Mouse (Mus musculus): ENCODE measurements around the gene Flt1. TPM values are rescaled to one million over a fixed set of nuclear protein-coding genes. Genes with fewer than 3 reads are reported as not detected.

Flt1 gene
- total RNA-seq, 2 experiments from 2014 or later, result 2.5 TPM

DNA sequence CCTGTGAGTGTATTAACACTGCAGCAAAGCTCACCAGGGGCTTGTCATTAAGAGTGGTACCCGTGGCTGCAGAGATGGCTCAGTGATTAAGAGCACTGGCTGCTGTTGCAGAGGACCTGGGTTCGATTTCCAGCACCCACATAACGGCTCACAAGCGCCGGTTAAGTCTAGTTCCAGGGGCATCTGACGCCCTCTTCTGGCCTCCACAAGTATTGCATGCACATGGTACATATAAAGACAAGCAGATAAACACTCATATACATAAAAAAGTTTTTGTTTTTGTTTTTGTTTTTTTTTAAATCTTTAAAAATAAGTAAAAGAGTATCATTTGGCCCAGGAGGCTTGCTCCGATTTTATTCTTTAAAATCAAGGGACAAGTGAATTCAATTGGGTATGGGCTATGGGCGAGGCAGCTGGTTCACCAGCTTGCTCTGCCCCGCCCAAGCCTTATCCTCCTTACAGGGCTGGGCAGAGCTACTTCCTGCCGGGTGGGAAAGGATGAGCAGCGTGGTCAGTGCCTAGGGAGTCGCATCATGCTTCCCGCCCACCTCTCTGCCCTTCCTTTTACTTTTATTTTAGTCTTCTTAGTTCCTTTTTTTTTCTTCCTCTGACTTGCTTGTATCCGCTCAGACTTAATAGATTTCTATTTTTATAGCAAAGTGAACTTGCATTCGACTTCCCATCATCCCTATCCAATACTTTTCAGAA, 57.0 kb downstream of the Flt1 start:
- peak; percentile 39; the same call in 1 of the 2 replicates for ATAC-seq (replicated peaks; ENCODE audit: poor library complexity)

DNA sequence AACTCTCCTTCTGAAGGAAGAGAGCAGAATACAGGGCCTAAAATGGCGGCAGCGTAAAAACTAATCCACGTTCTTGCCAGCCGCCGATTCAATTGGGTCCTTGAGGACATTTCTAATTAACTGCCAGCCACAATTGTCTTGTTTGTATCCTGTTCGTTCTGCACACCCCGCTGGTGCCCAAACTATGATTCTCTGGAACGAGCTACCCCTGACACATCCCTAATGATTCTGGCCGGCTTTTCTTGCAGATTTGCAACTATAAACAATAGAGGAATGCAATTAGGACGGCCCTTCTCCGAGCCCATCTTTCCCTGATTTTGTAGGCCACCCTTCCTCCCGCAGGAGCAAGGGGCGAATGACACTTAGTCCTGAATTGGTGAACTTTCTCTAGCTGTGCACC, 59.9 kb downstream of the Flt1 start:
- no peak for ATAC-seq (replicated peaks; ENCODE audit: poor library complexity)

DNA sequence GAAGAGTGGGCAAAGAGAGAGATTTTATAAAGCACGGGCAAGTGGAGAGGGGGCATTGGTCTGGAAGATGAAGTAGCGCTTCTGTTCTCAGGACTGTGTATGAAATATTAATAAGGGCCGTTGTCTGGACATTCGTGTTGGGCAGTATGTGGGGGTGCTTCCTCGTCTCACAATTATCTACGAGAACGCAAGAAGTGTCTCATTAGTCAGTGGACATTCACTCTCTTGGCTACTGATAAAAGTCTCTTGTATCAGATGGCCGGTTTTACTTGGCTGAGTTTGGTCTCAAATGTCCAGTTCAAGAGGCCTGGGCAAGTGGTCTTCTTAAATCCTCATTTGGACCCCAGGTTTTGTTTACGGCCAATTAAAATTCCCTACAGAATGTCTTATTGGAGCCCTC, 60.4 kb downstream of the Flt1 start:
- no peak for ATAC-seq (replicated peaks; ENCODE audit: poor library complexity)

DNA sequence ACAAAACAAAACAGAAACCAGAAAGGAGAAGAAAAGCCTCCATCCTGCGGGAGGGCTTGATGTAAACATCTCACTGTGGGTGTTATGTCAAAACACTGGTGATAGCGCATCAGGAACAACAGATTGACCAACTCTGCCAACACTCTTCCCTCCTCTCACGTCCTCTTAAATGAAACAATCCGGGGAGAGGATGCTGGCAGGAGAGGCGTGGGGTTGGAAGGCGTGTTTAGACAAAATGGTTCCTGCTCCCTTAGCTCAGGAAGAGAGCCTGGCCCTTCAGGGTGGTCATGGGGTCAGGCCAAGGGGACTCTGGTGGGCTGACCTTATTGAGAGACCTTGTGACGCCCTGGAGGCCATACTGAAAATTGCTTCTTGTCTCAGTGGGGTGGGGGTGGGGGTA, 65.9 kb downstream of the Flt1 start:
- peak; percentile 67 for ATAC-seq (replicated peaks; ENCODE audit: poor library complexity)

DNA sequence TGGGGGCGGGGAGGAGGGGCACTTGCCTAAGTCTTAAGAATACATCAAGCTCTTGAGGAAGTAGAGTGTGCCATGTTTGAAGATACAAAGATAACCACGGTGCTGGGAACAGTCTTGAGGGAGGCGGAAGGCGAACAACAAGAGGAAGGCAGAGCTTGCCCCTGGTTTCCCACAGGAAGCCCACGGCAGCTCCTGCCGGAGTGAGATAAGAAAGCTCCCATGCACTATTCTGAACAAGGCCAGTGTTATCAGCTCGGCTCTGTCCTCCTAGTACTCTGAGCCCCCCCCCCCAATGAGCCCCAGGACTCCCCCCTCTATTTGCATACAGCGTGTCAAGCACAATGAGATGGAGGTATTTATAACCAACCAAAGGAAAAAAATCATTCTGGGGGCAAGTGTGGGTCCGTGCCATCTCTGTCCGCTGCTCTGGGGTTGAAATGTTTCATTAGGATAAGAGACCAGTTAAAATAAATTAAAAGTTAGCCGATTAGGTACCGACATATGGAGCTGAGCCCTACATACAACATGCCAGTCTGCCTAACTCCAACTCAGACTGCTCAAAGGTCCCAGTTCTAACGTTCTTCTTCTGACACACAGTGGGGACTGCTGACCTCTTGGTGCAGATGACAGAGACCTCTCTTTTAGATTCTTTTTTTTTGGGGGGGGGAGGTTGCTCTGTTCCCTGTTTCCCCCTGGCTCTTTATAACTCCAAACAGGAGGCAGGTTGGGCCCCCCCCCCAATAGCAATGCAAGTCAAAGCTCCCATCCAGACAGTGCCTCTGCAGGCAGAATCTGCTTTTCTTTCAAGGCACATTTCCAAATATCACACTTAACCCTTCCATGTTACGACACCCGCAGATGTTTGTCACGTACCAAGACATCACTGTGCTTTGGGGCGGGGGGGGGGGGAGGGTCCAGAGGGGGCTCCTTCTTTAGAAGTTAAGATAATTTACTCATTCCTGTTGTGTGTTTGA, 67.6 kb downstream of the Flt1 start:
- peak; percentile 79 for ATAC-seq (replicated peaks; ENCODE audit: poor library complexity)

DNA sequence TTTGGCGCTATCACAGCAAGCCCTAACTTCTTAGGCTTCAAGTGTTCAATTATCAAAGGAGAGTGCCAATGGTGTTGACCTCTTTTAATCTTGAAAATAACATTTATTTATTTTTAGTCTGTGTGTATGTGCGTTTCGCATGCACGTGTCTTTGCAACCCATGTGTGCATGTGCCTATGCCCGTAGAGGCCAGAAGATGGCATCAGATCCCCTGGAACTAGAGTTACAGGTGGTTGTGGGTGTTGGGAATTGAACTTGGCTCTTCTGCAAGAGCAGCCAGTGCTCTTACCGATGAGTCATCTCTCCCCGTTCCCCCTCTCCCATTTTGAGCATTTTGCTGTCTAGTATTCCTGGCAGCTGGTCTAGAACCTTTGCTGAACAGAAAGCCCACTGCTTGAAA, 70.0 kb downstream of the Flt1 start:
- ATAC-seq (replicated peaks; ENCODE audit: poor library complexity), result no peak

DNA sequence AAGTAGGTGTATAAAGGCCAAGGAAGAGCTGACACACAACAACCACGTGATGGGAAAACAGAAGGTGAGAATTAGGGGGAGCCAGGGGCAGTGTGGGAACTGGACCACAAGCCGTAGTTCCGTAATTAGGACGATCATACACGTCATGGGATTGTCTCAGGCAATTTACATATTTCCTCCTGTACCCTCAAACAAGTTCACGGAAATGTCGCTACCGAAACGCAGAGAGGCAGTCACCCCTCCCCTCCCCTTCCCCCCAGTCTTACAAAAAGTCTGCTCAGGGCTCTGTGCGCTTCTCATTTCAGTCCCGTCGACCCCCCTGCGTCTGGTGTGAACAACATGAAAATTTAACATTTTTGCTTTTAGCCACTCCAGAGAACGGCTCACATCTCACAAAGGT, 74.6 kb downstream of the Flt1 start:
- ATAC-seq (replicated peaks; ENCODE audit: poor library complexity), result no peak

DNA sequence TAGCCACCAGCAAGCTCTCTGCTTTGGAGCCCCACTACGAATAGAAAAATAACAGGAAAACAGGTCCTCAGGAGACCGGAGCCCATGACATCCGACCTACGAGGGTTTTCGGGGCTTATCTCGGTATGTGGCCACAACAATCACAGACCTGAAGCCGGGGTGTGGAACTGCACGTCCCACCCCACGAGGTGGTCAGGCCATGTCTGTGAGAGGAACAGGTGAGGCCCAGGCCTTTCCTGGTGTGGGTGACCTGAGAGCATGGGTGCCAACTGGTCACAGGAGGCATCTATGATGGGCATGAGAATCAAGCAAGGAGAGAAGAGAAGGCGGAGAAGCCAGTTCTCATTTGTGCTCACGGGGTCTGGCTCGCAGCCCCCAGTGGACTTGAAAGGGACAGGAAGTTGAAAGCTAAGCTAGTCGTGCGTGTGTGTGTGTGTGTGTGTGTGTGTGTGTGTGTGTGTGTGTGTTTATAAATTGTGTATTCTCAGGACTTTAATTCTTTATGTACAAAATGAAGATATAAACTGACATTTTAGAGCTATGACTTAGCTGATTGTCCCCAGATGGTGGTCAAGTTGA, 79.4 kb downstream of the Flt1 start:
- ATAC-seq (replicated peaks; ENCODE audit: poor library complexity), result no peak

DNA sequence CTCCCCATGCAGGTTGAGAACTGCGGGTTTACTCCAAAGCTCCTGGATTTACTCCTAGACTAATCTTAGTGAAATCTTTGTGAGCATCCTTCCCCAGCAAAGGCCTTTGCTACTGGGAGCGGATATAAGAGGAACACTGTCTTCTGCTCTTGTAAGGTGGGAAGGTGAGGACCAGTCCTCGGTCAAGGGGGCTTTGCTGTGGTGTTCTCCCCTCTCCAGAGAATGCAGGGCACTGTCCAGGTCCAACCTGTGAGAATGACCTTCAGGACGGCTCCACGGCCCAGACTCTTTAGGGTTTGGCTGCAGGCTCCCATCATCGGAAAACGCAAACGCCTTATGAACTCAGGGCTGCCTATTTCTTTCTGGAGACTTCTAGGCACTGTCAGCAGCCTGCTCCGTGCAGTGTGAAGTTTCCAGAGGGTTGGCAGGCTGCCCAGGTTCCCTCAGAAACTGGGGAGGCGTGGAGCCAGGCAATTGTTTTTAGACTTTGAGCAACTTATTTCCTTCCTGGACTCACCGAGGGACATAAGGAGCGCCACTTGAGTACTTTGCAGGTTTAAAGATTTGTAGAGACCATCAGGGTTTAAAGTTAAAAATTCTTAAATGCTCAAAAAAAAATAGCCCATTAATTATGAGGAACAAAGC, 80.7 kb downstream of the Flt1 start:
- ATAC-seq (replicated peaks; ENCODE audit: poor library complexity), result 0 out of 2 replicates have a peak, but pooled peaks have one; percentile 20

DNA sequence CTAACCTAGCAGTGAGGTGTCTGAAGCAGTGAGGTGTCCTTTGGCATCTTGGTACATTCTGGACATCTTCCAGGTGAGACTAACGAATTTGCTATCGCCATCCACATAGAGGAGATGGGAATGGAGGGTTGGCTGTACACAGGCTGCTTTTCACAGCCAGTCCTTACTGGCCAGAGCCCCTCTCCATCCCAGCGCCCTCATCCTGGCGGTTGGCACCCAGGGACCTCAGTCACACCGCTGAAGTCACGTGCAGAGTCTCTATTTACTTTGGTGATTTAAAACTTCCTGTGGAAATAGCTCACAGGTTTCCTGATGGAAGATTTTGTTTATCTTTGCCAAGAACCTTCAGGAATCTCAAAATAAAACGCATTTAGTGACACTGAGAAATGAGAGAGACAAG, 84.4 kb downstream of the Flt1 start:
- ATAC-seq (replicated peaks; ENCODE audit: poor library complexity), result no peak

DNA sequence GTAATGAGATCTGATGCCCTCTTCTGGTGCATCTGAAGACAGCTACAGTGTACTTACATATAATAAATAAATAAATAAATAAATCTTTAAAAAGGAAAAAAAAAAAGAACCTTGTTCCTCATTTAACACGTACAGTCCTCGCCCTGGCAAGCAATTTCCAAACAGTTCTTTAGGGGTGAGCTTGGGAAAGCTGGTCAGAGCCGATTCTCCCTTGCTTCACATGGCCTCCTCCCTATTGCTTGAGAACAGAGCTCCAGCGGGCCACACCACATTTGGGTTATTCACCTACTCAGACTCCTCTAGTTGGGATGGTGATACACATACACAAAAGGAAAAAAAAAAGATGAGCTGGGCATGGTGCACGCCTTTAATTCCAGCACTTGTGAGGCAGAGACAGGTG, 85.9 kb downstream of the Flt1 start:
- 0 out of 2 replicates have a peak, but pooled peaks have one; percentile 46 for ATAC-seq (replicated peaks; ENCODE audit: poor library complexity)

DNA sequence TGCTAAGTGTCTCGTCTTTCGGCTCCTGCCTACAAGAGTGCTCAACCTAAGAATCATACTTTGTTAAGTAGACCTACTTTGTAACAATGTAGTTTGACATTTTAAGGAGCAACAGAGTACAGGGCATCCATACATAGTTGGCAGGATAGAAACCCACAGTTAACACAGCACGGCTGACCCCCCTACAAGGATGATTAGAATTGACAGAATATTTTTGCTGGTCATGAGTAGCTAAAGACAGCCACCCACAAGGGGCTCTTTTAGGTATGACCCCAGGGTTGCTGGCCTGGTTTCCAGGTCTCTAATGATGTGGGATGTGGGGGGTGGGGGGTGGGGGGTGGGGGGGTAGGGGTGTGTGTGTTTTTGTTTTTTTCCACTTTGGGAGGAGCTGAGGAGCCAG, 89.1 kb downstream of the Flt1 start:
- ATAC-seq (replicated peaks; ENCODE audit: poor library complexity), result no peak

DNA sequence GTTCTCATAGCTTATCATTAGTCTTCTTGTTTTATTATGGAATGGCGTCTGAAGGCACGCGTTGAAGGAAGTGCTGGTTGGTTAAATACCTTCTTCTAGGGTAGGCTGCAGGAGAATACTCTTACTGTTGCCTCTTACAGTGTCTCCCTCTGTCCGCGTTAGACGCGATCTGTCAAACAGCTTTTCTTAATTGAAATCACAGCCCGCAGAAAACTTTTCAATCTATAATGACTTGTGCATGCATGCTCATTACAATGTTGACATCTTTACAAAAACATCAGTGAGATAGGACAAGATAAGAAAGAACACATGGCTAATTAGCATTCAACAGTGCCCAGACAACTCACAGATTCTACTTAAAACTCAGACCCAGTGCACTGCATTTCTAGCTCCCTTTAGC, 89.9 kb downstream of the Flt1 start:
- no peak for ATAC-seq (replicated peaks; ENCODE audit: poor library complexity)

DNA sequence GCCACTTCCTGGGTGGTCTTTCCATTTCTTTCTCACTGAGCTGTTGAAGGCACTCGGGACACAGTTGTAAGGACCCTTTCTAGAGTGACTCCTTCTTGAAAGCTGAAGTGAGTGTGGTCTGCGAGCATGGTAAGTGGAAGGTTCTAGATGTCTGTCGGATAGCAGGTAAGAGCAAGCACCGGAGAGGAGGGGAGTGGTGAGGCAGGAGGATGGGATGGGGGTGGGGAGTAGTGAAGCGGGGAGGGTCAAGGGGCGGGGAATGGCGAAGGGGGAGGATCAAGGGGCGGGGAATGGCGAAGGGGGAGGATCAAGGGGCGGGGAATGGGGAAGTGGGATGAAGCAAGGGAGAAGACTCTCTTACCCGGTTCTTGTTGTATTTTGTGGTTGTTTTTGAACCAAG, 91.8 kb downstream of the Flt1 start:
- no peak for ATAC-seq (replicated peaks; ENCODE audit: poor library complexity)

DNA sequence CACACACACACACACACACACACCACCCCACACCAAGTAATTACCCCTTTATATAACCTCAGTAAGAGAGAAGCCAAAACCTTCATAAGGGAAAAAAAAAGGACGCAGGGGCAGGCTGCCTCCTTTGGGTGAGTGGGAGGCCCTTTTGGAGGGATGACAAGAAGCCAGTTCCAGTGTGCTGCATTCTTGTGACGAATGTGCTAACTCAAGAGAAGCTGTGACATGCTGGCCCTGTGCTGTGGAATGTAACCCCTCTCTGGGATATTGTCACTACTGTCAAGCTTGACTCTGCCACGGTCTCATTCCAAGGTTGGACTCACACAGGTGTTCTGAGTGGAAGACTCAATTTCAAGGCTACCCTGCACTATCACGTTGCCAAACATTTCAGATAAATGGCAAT, 93.1 kb downstream of the Flt1 start:
- no peak for ATAC-seq (replicated peaks; ENCODE audit: poor library complexity)

DNA sequence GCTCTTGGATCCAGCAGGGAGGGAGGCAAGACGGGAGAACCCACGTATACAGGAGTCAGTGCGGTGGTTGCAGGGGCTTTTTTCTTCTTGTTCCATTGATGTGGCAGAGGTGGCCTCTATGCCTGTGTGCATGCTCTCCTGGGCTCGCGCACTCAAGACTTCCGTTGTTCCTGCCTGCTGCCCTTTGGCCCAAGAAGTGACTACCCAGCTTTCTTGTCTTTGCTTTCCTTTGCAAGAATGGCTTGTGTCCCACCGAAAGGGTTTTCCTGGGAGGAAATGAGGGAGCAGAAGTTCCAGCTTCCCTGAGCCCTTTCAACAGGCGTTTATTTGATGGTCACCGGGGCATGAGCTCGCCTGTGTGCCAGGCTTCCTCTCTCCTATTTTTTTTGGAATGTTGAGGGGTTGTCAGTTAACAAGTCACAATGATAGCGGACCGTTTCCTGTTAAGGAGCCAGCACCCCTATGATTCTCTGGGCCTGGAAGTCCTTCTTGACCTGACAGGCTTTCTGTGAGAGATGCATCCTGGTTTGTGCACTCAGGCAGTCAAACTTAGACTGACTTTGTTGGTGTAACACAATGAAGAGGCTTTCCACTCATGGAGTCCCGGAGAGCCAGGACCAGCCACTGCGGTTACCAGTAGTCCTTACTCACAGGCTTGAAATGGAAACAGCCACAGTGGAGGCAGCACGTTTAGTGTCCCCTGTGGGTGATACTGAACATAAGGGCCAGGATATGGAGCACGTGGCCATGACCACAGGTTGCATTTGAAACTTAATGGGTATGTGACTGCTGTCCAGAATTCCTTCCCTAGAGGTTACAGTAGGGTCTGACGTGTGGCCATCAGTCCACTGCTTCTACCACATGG, 95.2 kb downstream of the Flt1 start:
- no peak for ATAC-seq (replicated peaks; ENCODE audit: poor library complexity)

DNA sequence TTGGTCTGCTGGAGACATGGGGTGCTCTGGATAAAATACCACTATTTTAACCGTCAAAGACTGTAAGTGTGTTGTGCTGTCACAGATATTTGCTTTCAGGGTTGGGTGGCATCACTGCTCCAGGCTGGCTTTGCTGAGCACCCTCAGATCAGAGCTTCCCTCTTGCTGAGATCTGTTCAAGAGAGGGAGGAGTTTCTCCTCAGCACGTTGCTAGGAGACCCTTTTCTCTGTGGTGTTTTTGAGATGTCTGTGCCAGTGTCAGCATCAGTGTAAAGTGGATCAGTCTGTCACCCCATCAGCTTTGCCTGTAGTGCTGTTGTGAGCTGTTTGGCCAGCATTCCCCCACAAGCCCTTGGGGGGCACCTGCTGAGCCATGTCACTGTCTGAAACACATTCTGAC, 98.9 kb downstream of the Flt1 start:
- no peak for ATAC-seq (replicated peaks; ENCODE audit: poor library complexity)

DNA sequence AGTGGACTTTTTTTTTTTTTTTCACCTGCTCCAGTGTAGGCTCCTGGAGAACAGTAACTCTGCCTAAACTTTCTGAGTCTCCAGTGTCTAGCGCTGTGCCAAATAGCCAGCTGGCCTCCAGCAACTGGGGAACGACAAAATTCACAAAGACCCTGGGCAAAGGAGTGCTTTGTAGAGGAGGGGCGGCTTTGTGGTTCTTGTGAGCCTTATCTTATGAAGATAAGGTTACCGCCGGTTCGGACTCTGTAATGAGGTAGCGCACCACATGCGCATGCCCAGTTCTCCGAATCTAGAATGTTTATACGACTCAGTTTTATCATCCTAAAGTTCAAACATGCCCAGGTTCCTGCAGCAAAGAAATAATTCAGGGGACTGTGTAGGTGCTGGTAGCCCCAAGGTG, 102.1 kb downstream of the Flt1 start:
- no peak for ATAC-seq (replicated peaks; ENCODE audit: poor library complexity)

DNA sequence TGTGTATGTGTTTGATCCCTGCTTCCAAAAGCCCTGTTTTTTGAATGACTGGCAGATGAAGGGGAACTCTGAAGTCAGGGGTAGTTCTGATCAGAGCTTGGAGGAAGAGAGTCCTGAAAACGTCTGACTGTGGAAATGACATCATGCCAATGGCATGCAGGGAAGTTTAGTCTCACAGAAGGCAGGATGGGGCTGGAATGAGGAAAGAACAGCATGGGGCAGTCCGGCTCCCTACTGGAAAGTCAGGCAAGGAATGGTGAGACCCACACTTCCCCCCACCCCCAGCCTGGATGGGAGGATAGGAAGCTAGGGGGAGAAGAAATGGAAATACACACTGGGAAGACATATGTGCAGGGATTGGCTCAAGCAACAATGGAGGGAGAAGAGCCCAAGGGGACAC, 105.6 kb downstream of the Flt1 start:
- ATAC-seq (replicated peaks; ENCODE audit: poor library complexity), result no peak

DNA sequence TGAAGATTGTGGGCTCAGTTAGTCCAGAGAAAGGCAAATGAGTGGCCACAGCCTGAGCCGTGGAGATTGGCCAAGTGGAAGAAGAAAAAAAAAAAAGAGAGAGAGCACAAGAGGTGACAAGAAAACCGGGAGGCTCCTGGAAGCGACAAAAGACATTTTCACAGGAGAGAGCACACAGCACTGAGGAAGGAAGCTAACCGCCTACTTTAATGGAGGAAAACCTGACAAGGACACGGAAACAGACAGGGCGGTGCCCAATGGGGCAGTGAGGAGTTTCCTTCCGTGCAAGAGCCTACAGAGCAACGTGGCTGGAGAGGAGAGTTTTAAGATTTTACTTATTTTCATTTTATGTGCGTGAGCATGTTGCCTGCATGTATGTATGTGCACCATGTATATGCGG, 107.6 kb downstream of the Flt1 start:
- no peak for ATAC-seq (replicated peaks; ENCODE audit: poor library complexity)
